Mouse (Mus musculus) brain, embryonic 18.5 days (tissue): ENCODE measurements around the gene Scml4.

ENCODE experiments used
- DNase-seq: peaks from one replicate; pipeline ENCODE4 v3.0.0-alpha.2; 2012; ENCODE audit warnings: low read depth, low spot score

Gene Scml4

GRCm38 (mm10) chr10:42862102-42862740 is 2.1 kb downstream of the Scml4 start:
- no peak for DNase-seq

- DNase-seq: no peak
Measured at GRCm38 (mm10) chr10:42862806-42863205, 2.6 kb downstream of the Scml4 start.

- no peak for DNase-seq
Measured at GRCm38 (mm10) chr10:42863621-42864391, 3.6 kb downstream of the Scml4 start.

GRCm38 (mm10) chr10:42864696-42865095 is 4.5 kb downstream of the Scml4 start:
- no peak for DNase-seq

- no peak for DNase-seq
Measured at GRCm38 (mm10) chr10:42868416-42868815, 8.2 kb downstream of the Scml4 start.

GRCm38 (mm10) chr10:42869467-42869866 is 9.3 kb downstream of the Scml4 start:
- DNase-seq: no peak

- DNase-seq: no peak
Measured at GRCm38 (mm10) chr10:42872269-42873010, 12.3 kb downstream of the Scml4 start.

GRCm38 (mm10) chr10:42873077-42873595 is 13.0 kb downstream of the Scml4 start:
- no peak for DNase-seq

- DNase-seq: no peak
Measured at GRCm38 (mm10) chr10:42876172-42876571, 16.0 kb downstream of the Scml4 start.

- no peak for DNase-seq
Measured at GRCm38 (mm10) chr10:42879269-42879681, 19.1 kb downstream of the Scml4 start.

- DNase-seq: no peak
Measured at GRCm38 (mm10) chr10:42879682-42880081, 19.5 kb downstream of the Scml4 start.

- DNase-seq: no peak
Measured at GRCm38 (mm10) chr10:42887040-42887439, 26.9 kb downstream of the Scml4 start.

- no peak for DNase-seq
Measured at GRCm38 (mm10) chr10:42888241-42888640, 28.1 kb downstream of the Scml4 start.

- DNase-seq: no peak
Measured at GRCm38 (mm10) chr10:42890365-42890764, 30.2 kb downstream of the Scml4 start.

- DNase-seq: no peak
Measured at GRCm38 (mm10) chr10:42892250-42892649, 32.1 kb downstream of the Scml4 start.

GRCm38 (mm10) chr10:42892987-42893386 is 32.8 kb downstream of the Scml4 start:
- no peak for DNase-seq

- DNase-seq: no peak
Measured at GRCm38 (mm10) chr10:42893857-42894256, 33.7 kb downstream of the Scml4 start.

- no peak for DNase-seq
Measured at GRCm38 (mm10) chr10:42894263-42894662, 34.1 kb downstream of the Scml4 start.

GRCm38 (mm10) chr10:42894696-42895095 is 34.5 kb downstream of the Scml4 start:
- no peak for DNase-seq

GRCm38 (mm10) chr10:42896621-42897020 is 36.5 kb downstream of the Scml4 start:
- DNase-seq: no peak

- DNase-seq: no peak
Measured at GRCm38 (mm10) chr10:42897166-42897565, 37.0 kb downstream of the Scml4 start.

GRCm38 (mm10) chr10:42897632-42898031 is 37.5 kb downstream of the Scml4 start:
- no peak for DNase-seq
